Mouse (Mus musculus) lung, postnatal 10 days (tissue): ENCODE measurements around the gene Limk2.

Experiments
- DNase-seq: peaks from one replicate; pipeline ENCODE4 v3.0.0; 2021

Gene Limk2

GRCm38 (mm10) chr11:3370162-3370561 is 38.8 kb downstream of the Limk2 start:
- no peak for DNase-seq

GRCm38 (mm10) chr11:3369449-3369848 is 39.5 kb downstream of the Limk2 start:
- no peak for DNase-seq

- peak; percentile 51 for DNase-seq
Measured at GRCm38 (mm10) chr11:3368983-3369382, 40.0 kb downstream of the Limk2 start.

GRCm38 (mm10) chr11:3366411-3366810 is 42.6 kb downstream of the Limk2 start:
- DNase-seq, result no peak

- no peak for DNase-seq
Measured at GRCm38 (mm10) chr11:3362854-3363253, 46.1 kb downstream of the Limk2 start.

GRCm38 (mm10) chr11:3352990-3353585 is 55.9 kb downstream of the Limk2 start:
- DNase-seq, result no peak

- DNase-seq, result no peak
Measured at GRCm38 (mm10) chr11:3352131-3352530, 56.9 kb downstream of the Limk2 start.

GRCm38 (mm10) chr11:3349343-3349695 is 59.7 kb downstream of the Limk2 start:
- no peak for DNase-seq

- DNase-seq, result peak; percentile 82
Measured at GRCm38 (mm10) chr11:3348576-3349342, 60.2 kb downstream of the Limk2 start.

- DNase-seq, result no peak
Measured at GRCm38 (mm10) chr11:3347835-3348195, 61.2 kb downstream of the Limk2 start.

- DNase-seq, result peak; percentile 94
Measured at GRCm38 (mm10) chr11:3347091-3347834, 61.7 kb downstream of the Limk2 start.

- no peak for DNase-seq
Measured at GRCm38 (mm10) chr11:3346351-3346750, 62.6 kb downstream of the Limk2 start.

- no peak for DNase-seq
Measured at GRCm38 (mm10) chr11:3344916-3345315, 64.1 kb downstream of the Limk2 start.

- no peak for DNase-seq
Measured at GRCm38 (mm10) chr11:3341476-3341875, 67.5 kb downstream of the Limk2 start.

GRCm38 (mm10) chr11:3337961-3338360 is 71.0 kb downstream of the Limk2 start:
- no peak for DNase-seq

GRCm38 (mm10) chr11:3337173-3337955 is 71.6 kb downstream of the Limk2 start:
- peak; percentile 73 for DNase-seq

GRCm38 (mm10) chr11:3336602-3337001 is 72.4 kb downstream of the Limk2 start:
- DNase-seq, result peak; percentile 26

GRCm38 (mm10) chr11:3335651-3336216 is 73.3 kb downstream of the Limk2 start:
- peak; percentile 42 for DNase-seq

GRCm38 (mm10) chr11:3334711-3335316 is 74.2 kb downstream of the Limk2 start:
- no peak for DNase-seq

GRCm38 (mm10) chr11:3334141-3334710 is 74.8 kb downstream of the Limk2 start:
- no peak for DNase-seq

- DNase-seq, result no peak
Measured at GRCm38 (mm10) chr11:3333111-3333695, 75.8 kb downstream of the Limk2 start.
